Mouse (Mus musculus): ENCODE data around the gene Enox1.

Enox1 gene

GRCm38 (mm10) chr14:77638616-77639015, 482.1 kb downstream of the Enox1 start:
- DNase-seq: no peak

GRCm38 (mm10) chr14:77639586-77639985, 483.0 kb downstream of the Enox1 start:
- DNase-seq: no peak

- no peak for DNase-seq
These were observed 485.8 kb downstream of the Enox1 start for GRCm38 (mm10) chr14:77642314-77642713.

- no peak for DNase-seq
These were observed 489.6 kb downstream of the Enox1 start for GRCm38 (mm10) chr14:77646196-77646595.

GRCm38 (mm10) chr14:77647017-77647416, 490.5 kb downstream of the Enox1 start:
- DNase-seq: no peak

GRCm38 (mm10) chr14:77648305-77648704, 491.7 kb downstream of the Enox1 start:
- no peak for DNase-seq

GRCm38 (mm10) chr14:77658739-77659138, 502.2 kb downstream of the Enox1 start:
- DNase-seq: no peak

GRCm38 (mm10) chr14:77662273-77662672, 505.7 kb downstream of the Enox1 start:
- no peak for DNase-seq

GRCm38 (mm10) chr14:77662994-77663393, 506.4 kb downstream of the Enox1 start:
- no peak for DNase-seq

- DNase-seq: no peak
These were observed 511.5 kb downstream of the Enox1 start for GRCm38 (mm10) chr14:77668096-77668495.

- no peak for DNase-seq
These were observed 512.9 kb downstream of the Enox1 start for GRCm38 (mm10) chr14:77669494-77669893.

GRCm38 (mm10) chr14:77670945-77671344, 514.4 kb downstream of the Enox1 start:
- no peak for DNase-seq

- DNase-seq: no peak
These were observed 515.4 kb downstream of the Enox1 start for GRCm38 (mm10) chr14:77671961-77672360.

- DNase-seq: no peak
These were observed 516.6 kb downstream of the Enox1 start for GRCm38 (mm10) chr14:77673138-77673537.

GRCm38 (mm10) chr14:77677951-77678350, 521.4 kb downstream of the Enox1 start:
- DNase-seq: no peak

GRCm38 (mm10) chr14:77679877-77680276, 523.3 kb downstream of the Enox1 start:
- no peak for DNase-seq

- DNase-seq: no peak
These were observed 526.5 kb downstream of the Enox1 start for GRCm38 (mm10) chr14:77682888-77683555.

- DNase-seq: no peak
These were observed 533.3 kb downstream of the Enox1 start for GRCm38 (mm10) chr14:77689816-77690215.

- no peak for DNase-seq
These were observed 548.4 kb downstream of the Enox1 start for GRCm38 (mm10) chr14:77705006-77705405.

GRCm38 (mm10) chr14:77706511-77707246, 550.1 kb downstream of the Enox1 start:
- DNase-seq: no peak

- no peak for DNase-seq
These were observed 550.7 kb downstream of the Enox1 start for GRCm38 (mm10) chr14:77707279-77707678.

GRCm38 (mm10) chr14:77708354-77709150, 552.0 kb downstream of the Enox1 start:
- no peak for DNase-seq

GRCm38 (mm10) chr14:77714931-77715535, 558.5 kb downstream of the Enox1 start:
- DNase-seq: no peak

Data from thymus, postnatal 4 days (tissue).